Mouse (Mus musculus): ENCODE data around the gene Ficd. TPM values are rescaled to one million over a fixed set of nuclear protein-coding genes. Genes with fewer than 3 reads are reported as not detected.
"Not testable (repeated sequence)": the region's sequence is repeated elsewhere in the genome, so short reads cannot be mapped to it uniquely, and the experiment has no call there.

The Ficd gene
- polyA plus RNA-seq, 1 experiment = 6.4 TPM

DNA sequence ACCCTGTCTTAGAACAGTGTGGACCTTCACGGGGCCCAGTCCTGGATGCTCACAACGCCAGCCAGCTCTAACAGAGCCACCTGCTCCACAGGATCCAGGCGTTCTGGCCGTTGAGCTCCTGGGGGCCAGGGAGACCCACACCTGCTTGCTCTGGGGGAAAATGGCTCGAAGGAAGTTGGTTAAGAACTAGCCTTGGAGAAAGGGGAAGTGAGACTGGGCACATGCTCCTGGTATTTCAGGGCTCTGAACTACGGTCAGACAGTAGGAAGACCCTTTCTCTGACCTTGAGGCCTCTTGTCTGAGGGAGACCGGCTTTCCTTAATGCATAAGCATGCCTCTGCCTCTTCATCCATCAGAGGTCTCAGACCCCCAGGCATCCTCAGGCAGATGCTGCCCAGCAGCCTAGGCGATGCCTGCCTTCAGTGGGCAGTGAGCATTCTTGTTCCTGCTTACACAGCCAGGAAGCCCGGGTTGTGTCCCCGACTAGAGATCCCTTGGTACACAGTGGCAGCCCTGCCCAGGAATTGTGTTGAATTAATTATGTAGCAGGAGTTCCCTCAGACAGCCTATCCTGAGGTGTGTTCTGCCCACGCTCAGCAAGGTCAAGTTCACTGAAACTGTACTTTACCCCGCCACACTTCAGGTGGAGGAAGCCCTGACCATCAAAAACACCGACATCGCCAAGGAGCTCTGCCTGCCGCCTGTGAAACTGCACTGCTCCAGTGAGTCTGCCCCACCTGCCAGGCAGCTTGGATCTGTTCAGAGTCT is 40.7 kb downstream of the Ficd start:
- no peak for TF ChIP-seq POLR2A (IDR thresholded peaks at IDR 0.05; ENCODE audit: borderline replicate concordance, extremely low read depth, insufficient read depth, insufficient read length, poor library complexity, severe bottlenecking)
- no peak for TF ChIP-seq CTCF (IDR thresholded peaks at IDR 0.05; ENCODE audit: borderline replicate concordance, extremely low read depth, insufficient read depth, insufficient read length)
- no peak for DNase-seq (ENCODE audit: low read depth)

DNA sequence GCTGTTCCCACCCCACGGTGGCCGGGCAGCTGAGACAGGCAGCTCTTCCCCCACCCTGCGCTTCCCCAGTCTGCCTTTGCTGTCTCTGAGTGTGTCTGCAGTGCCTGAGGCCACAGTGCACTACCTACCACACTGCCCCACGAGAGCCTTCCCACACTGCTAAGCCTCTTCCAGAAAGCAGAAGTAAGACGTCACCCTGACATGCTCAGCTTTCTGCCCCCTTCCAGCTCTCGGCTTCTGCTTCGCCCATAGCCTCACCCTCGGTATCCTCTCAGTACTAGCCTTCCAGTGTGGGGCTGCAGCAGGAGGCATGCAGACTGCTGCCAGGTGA is 41.3 kb downstream of the Ficd start:
- DNase-seq (ENCODE audit: low read depth) = no peak
- TF ChIP-seq CTCF (IDR thresholded peaks at IDR 0.05; ENCODE audit: borderline replicate concordance, extremely low read depth, insufficient read depth, insufficient read length) (no peak), POLR2A (IDR thresholded peaks at IDR 0.05; ENCODE audit: borderline replicate concordance, extremely low read depth, insufficient read depth, insufficient read length, poor library complexity, severe bottlenecking) (no peak)

DNA sequence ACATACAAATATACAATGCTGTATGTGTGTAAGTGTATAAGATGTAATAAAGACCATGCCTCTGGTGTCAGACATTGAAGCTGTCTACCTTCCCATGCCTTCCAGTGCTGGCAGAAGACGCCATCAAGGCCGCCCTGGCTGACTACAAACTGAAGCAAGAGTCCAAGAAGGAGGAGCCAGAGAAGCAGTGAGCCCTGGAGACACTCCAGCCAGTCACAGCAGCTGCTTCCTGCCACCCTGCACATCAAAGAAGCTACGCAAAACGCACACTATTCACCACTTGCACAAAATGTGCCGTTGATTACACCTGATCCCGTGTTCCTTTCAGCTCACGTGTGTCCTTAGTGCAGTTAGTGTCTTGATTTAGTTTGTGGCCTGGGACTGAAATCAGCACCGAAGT is 42.1 kb downstream of the Ficd start:
- not testable (repeated sequence) for DNase-seq (ENCODE audit: low read depth)

DNA sequence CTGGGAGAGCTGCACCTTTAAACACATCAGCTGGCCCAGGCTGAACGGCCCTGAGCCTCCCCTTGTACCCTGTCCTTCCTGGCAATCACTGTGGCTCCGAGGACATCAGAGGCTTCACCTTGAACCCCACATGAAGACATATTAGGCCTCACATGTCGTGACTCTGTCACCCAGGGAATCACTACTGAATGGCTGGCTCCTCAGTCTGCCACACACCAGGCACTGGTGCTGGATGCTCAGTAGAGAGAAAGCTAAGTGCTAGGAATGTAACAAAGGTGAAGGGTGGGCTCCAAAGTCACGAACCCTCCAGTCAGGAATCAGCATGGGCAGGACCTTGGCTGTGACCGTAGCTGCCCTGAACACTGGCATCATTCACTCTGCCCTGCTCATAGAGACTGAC is 44.0 kb downstream of the Ficd start:
- DNase-seq (ENCODE audit: low read depth) = no peak
- no peak for TF ChIP-seq POLR2A (IDR thresholded peaks at IDR 0.05; ENCODE audit: borderline replicate concordance, extremely low read depth, insufficient read depth, insufficient read length, poor library complexity, severe bottlenecking)
- TF ChIP-seq CTCF (IDR thresholded peaks at IDR 0.05; ENCODE audit: borderline replicate concordance, extremely low read depth, insufficient read depth, insufficient read length) = no peak

DNA sequence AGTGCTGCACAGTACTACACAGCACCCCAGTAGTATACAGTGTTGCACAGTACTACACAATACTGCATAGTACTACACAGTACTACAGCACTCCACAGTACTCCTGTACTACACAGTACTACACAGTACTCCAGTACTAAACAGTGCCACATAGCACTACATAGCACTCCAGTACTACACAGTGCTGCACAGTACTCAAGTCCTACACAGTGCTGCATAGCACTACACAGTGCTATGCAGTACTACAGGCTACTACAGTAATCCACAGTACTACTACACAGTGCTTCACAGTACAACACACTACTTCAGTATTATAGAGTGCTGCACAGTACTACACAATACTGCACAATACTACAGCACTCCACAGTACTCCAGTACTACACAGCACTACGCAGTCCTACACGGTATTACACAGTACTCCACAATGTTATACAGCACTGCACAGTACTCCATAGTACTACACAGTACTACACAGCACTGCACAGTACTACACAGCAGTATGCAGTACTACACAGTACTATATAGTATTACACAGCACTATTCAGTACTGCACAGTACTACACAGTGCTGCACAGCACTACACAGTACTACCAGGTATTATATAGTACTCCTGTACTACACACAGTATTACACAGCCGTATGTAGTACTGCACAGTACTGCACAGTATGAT is 44.6 kb downstream of the Ficd start:
- DNase-seq (ENCODE audit: low read depth) = no peak
- no peak for TF ChIP-seq POLR2A (IDR thresholded peaks at IDR 0.05; ENCODE audit: borderline replicate concordance, extremely low read depth, insufficient read depth, insufficient read length, poor library complexity, severe bottlenecking)
- no peak for TF ChIP-seq CTCF (IDR thresholded peaks at IDR 0.05; ENCODE audit: borderline replicate concordance, extremely low read depth, insufficient read depth, insufficient read length)

DNA sequence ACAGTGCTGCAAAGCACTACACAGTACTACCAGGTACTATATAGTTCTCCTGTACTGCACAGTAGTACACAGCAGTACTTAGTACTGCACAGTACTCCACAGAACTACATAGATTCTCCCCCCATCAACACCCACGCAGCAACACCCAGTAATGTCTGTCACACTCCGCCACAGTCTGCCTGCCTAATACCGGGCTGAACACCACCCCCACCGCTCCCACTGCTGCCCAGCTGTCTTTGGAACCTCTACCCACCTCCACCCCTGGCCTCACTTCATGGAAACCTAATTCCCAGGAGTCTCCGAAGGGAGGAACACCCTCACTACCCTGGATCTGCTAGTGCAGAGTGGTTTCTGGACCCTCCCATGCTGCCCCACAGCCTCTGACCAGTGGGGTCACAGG is 45.2 kb downstream of the Ficd start:
- TF ChIP-seq POLR2A (IDR thresholded peaks at IDR 0.05; ENCODE audit: borderline replicate concordance, extremely low read depth, insufficient read depth, insufficient read length, poor library complexity, severe bottlenecking) (no peak), CTCF (IDR thresholded peaks at IDR 0.05; ENCODE audit: borderline replicate concordance, extremely low read depth, insufficient read depth, insufficient read length) (no peak)

DNA sequence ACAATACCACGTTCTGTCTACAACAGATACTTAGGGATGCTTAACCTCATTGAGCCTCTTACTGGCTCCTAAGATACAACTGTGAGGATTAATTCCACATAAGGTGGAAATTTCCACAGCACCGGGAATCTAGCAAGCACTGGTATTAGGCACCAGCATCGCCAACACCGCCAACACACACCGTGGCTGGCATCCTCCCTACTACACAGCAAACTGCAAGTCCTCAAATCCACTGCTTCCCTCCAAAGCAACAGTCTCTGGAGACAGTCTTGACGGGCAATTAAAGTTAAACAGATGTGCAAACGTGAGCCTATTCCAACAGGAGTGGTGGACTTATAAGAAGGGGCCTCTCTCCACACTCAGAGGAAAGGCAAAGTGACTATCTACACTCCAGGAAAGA is 45.7 kb downstream of the Ficd start:
- no peak for DNase-seq (ENCODE audit: low read depth)
- TF ChIP-seq POLR2A (IDR thresholded peaks at IDR 0.05; ENCODE audit: borderline replicate concordance, extremely low read depth, insufficient read depth, insufficient read length, poor library complexity, severe bottlenecking) = no peak
- TF ChIP-seq CTCF (IDR thresholded peaks at IDR 0.05; ENCODE audit: borderline replicate concordance, extremely low read depth, insufficient read depth, insufficient read length) = no peak

More for the DNA sequence above, 45.2 kb downstream of the Ficd start:
- no peak for DNase-seq (ENCODE audit: low read depth)

DNA sequence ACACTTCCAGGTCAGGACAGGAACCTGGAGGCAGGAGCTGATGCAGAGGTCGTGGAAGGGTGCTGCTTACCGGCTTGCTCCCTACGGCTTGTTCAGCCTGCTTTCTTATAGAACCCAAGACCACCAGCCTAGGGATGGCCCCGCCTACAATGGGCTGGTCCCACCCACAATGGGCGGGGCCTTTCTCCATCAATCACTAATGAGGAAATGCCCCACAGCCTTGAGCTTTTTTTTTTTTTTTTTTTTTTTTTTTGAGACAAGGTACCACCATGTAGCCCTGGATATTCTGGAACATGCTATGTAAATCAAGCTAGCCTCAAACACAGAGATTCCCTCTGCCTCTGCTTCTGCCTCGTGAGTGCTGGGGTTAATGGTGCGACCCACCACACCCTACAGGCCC is 46.3 kb downstream of the Ficd start:
- no peak for DNase-seq (ENCODE audit: low read depth)
- TF ChIP-seq POLR2A (IDR thresholded peaks at IDR 0.05; ENCODE audit: borderline replicate concordance, extremely low read depth, insufficient read depth, insufficient read length, poor library complexity, severe bottlenecking) (no peak), CTCF (IDR thresholded peaks at IDR 0.05; ENCODE audit: borderline replicate concordance, extremely low read depth, insufficient read depth, insufficient read length) (no peak)

DNA sequence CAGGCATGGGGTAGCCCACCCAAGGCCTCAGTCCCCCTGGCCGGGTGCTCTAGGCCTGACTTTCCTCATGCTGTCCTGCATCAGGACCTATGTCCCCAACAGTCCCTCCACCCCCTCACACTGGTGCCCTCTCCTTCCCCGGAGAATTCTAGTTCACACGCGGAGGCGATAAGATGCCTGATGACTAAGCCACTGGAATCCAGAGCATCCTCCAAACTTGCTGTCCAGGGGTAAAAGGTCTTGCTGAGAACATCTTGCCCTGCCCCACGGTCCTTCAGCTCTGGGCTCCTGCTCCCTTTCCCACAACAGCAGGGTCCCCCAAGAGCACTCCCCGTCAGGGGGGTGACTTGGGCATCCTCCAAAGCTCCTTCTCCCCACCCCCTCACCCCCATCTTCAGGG is 47.0 kb downstream of the Ficd start:
- no peak for DNase-seq (ENCODE audit: low read depth)
- TF ChIP-seq POLR2A (IDR thresholded peaks at IDR 0.05; ENCODE audit: borderline replicate concordance, extremely low read depth, insufficient read depth, insufficient read length, poor library complexity, severe bottlenecking) (no peak), CTCF (IDR thresholded peaks at IDR 0.05; ENCODE audit: borderline replicate concordance, extremely low read depth, insufficient read depth, insufficient read length) (no peak)

DNA sequence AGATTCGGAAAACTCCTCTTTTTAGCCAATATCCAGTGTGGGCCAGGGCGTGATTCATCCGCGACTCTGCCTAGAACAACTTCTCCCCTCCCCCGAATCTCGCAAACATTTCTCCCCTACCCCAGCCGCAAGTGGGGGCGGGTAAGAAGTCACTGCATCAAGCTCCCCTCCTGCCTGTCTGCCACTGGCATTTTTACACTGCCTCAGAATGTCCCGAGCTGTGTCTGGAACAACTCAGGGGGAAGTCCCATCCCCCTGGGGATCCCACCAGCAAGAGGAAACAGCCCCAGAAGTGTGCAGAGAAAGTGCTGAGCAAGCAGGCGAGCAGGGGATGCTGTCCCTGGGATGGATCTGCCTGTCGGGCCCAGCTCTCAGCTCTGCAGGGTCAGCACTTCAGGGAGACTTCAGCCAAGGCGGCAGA is 48.0 kb downstream of the Ficd start:
- DNase-seq (ENCODE audit: low read depth) = peak; percentile 12

DNA sequence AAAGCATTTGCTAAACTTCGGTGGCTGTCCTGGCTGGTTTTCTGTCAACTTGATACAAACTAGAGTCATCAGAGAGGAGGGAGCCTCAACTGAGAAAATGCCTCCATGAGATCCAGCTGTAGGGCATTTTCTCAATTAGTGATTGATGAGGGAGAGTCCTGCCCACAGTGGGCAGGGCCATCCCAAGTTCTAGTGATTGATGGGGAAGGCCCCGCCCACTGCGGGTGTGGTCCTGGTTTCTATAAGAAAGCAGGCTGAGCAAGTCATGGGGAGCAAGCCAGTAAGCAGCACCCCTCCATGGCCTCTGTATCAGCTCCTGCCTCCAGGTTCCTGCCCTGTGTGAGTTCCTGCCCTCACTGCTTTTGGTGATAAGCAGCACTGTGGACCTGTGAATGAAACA is 48.5 kb downstream of the Ficd start:
- not testable (repeated sequence) for DNase-seq (ENCODE audit: low read depth)

More for the DNA sequence above, 48.0 kb downstream of the Ficd start:
- no peak for TF ChIP-seq CTCF (IDR thresholded peaks at IDR 0.05; ENCODE audit: borderline replicate concordance, extremely low read depth, insufficient read depth, insufficient read length)
- TF ChIP-seq POLR2A (IDR thresholded peaks at IDR 0.05; ENCODE audit: borderline replicate concordance, extremely low read depth, insufficient read depth, insufficient read length, poor library complexity, severe bottlenecking) = no peak

DNA sequence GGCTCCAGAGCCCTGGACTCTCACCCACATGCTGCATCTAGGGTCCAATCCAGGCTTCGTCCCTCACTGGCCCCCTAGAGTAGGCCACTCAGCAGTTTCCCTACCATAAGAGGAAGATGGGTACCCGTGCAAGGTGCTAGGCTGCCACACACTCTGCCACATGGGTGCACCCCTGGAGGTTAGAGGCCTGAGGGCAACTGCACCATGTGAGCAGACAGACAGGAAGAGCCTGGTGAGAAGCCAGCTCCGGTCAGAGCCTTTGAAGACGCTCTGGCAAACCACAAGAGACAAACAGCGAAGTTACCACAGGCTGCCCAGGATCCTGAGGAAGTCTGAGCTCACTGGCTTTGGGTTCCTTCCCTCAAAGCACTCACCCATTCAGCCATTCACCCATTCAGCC is 51.4 kb downstream of the Ficd start:
- DNase-seq (ENCODE audit: low read depth) = no peak
- TF ChIP-seq POLR2A (IDR thresholded peaks at IDR 0.05; ENCODE audit: borderline replicate concordance, extremely low read depth, insufficient read depth, insufficient read length, poor library complexity, severe bottlenecking) (no peak), CTCF (IDR thresholded peaks at IDR 0.05; ENCODE audit: borderline replicate concordance, extremely low read depth, insufficient read depth, insufficient read length) (no peak)
